Mouse (Mus musculus) stomach, postnatal 0 days (tissue): Measurements from ENCODE around the gene Naa60. TPM values are rescaled to one million over a fixed set of nuclear protein-coding genes. Genes with fewer than 3 reads are reported as not detected.

Source experiments
- ATAC-seq: fragments of 200-750 bp; cut with Nextera tagmentation; 2 replicates; pipeline ENCODE4 v1.8.0; 2017; ENCODE audit not compliant: low FRiP score, low TSS enrichment
- DNase-seq: peaks from one replicate; pipeline ENCODE4 v3.0.0-alpha.2; 2016; ENCODE audit warnings: low spot score
- H3K27ac ChIP-seq: fragments of 300-500 bp; sonication (generic); replicated peaks from 2 replicates; pipeline ENCODE4 v1.5.1; 2014; ENCODE audit warnings: mild to moderate bottlenecking, control low read depth
- H3K27me3 ChIP-seq: fragments of 300-500 bp; sonication (generic); 2 replicates; pipeline ENCODE4 v1.6.1; 2014; ENCODE audit warnings: low read length; ENCODE audit not compliant: control insufficient read depth, insufficient read depth
- H3K36me3 ChIP-seq: fragments of 300-500 bp; sonication (generic); 2 replicates; pipeline ENCODE4 v1.6.1; 2014; ENCODE audit warnings: low read length, mixed read lengths; ENCODE audit not compliant: control insufficient read depth, insufficient read depth
- H3K4me1 ChIP-seq: fragments of 300-500 bp; sonication (generic); replicated peaks from 2 replicates; pipeline ENCODE4 v1.6.1; 2014; ENCODE audit warnings: antibody characterized with exemption; ENCODE audit not compliant: control insufficient read depth, insufficient read depth
- H3K4me2 ChIP-seq: fragments of 300-500 bp; sonication (generic); replicated peaks from 2 replicates; pipeline ENCODE4 v1.6.1; 2014; ENCODE audit warnings: low read depth, mild to moderate bottlenecking, control low read depth, moderate library complexity
- H3K4me3 ChIP-seq: fragments of 300-500 bp; sonication (generic); 2 replicates; pipeline ENCODE4 v1.5.1; 2014; ENCODE audit warnings: low read depth, low read length, control low read depth
- H3K9ac ChIP-seq: fragments of 300-500 bp; sonication (generic); 2 replicates; pipeline ENCODE4 v1.6.1; 2014; ENCODE audit warnings: mild to moderate bottlenecking, low read length, control low read depth, mixed read lengths
- H3K9me3 ChIP-seq: fragments of 300-500 bp; sonication (generic); 2 replicates; pipeline ENCODE4 v1.6.1; 2016; ENCODE audit warnings: low read length; ENCODE audit not compliant: control insufficient read depth
- CTCF ChIP-seq: IDR thresholded peaks from 2 replicates; pipeline ENCODE4 v1.5.1; 2016; ENCODE audit warnings: antibody characterized with exemption, low read depth, mild to moderate bottlenecking, moderate library complexity
- EP300 ChIP-seq: optimal IDR thresholded peaks from 2 replicates; pipeline ENCODE3; 2016; ENCODE audit warnings: antibody characterized with exemption
- WGBS: fragments of 180-500 bp; shearing (Covaris S2); extraction: QIAGEN DNeasy Blood & Tissue Kit; methylation state at CpG from one replicate; pipeline ENCODE4 v1.1.7; 2014; 5-methylcytosine and 5-hydroxymethylcytosine counted together
- polyA plus RNA-seq: library from polyadenylated mRNA; unstranded; fragments of >200 nt; fragmentation: Nextera tagmentation; extraction: Ambion mirVana; gene quantifications from 2 replicates; pipeline ENCODE4 v1.2.1, GENCODE M21; 2015

Gene Naa60
- polyA plus RNA-seq, 1 experiment from 2014 or later, result 26.7 TPM

DNA sequence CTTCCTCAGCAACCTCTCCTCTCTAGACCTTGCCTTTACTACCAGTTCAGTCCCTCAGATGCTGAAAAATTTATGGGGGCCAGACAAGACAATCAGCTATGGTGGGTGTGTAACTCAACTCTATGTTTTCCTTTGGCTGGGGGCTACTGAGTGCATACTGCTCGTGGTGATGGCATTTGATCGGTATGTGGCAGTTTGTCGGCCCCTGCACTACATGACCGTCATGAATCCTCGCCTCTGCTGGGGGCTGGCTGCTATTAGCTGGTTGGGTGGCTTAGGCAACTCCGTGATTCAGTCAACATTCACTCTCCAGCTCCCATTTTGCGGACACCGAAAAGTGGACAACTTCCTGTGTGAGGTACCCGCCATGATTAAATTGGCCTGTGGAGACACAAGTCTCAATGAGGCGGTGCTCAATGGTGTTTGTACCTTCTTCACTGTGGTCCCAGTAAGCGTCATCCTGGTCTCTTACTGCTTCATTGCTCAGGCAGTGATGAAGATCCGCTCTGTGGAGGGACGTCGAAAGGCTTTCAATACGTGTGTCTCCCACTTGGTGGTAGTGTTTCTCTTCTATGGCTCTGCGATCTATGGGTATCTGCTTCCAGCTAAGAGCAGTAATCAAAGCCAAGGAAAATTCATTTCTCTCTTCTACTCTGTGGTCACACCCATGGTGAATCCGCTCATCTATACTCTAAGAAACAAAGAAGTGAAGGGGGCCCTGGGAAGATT is 32.9 kb upstream of the Naa60 start:
- Histone ChIP-seq H3K27ac (no peak overlapping the region), H3K9me3 (no peaks in the 10 kb centered on the region), H3K4me3 (no peak overlapping the region), H3K27me3 (no peaks in the 10 kb centered on the region), H3K4me1 (no peaks in the 10 kb centered on the region), H3K36me3 (no peaks in the 10 kb centered on the region), H3K4me2 (no peak overlapping the region), H3K9ac (no peak overlapping the region)
- ATAC-seq (peak; percentile 60), DNase-seq (no peak)
- TF ChIP-seq CTCF (peak; percentile 80), EP300 (no peak)
- 55% methylated on average over 17 of the region's 17 CpGs for WGBS

- Histone ChIP-seq H3K9ac (no peak overlapping the region), H3K4me2 (no peak overlapping the region), H3K9me3 (no peaks in the 10 kb centered on the region), H3K36me3 (no peaks in the 10 kb centered on the region), H3K27me3 (no peaks in the 10 kb centered on the region), H3K27ac (no peak overlapping the region), H3K4me3 (no peak overlapping the region), H3K4me1 (0 out of 2 replicates have a peak, but pooled peaks cover 3% of the 10 kb centered on the region)
- DNase-seq (no peak), ATAC-seq (no peak)
- WGBS, result 22% methylated on average over 4 of the region's 4 CpGs
- TF ChIP-seq CTCF (no peak), EP300 (no peak)
Observed at GRCm38 (mm10) chr16:3842989-3843388, 29.2 kb upstream of the Naa60 start.

GRCm38 (mm10) chr16:3843796-3844195 is 28.4 kb upstream of the Naa60 start:
- H3K4me1 ChIP-seq, result 0 out of 2 replicates have a peak, but pooled peaks cover 3% of the 10 kb centered on the region
- ATAC-seq (no peak), DNase-seq (no peak)
- no peaks in the 10 kb centered on the region for H3K36me3 ChIP-seq
- H3K9me3 ChIP-seq, result no peaks in the 10 kb centered on the region
- no peak overlapping the region for H3K9ac ChIP-seq
- 64% methylated on average over 1 of the region's 1 CpGs for WGBS
- TF ChIP-seq EP300 (no peak), CTCF (no peak)
- no peak overlapping the region for H3K4me3 ChIP-seq
- no peaks in the 10 kb centered on the region for H3K27me3 ChIP-seq
- no peak overlapping the region for H3K4me2 ChIP-seq
- H3K27ac ChIP-seq, result no peak overlapping the region

DNA sequence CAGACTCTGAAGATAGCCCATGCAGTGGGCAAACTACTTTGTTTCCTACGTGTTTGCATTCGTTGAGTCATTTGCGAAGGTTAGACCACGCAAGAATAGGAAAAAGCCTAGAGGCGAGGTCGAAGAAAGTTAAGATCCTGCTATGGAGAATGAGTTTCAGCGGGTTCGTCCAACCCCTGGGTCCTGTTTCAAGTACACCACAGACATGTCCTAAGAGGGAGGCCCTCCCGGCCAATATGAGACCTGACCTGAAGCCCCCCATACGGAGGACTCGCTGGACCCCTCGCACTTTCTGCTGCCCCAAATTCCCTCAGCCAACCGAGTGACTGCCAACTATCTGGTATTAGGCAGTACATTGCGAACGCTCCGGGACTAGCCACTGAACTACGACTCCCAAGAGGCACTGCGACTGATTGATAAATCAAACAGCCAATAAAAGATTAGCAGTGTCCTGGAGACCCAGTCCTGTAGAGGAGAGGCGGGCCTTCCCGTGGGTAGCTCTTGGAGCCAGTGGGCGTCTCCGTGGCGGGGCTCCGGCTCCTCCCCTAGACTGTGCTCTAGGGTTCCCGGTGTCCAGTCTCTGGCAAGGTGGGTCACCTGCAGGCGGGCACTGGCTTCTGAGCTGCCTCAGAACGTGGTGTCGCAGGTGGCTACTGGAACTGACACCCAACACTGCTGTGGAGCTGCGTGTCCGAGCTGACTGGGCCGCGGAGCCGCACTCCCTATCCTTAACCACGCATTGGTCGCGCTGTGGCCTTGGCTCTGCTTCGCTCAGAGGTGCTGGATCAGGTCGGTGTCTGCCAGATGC is 25.3 kb upstream of the Naa60 start, which contains the start of gene Zfp174:
TSS of gene Zfp174 (plus strand) at position 558 of the 808 bp plus-strand sequence.
- Histone ChIP-seq H3K4me2 (peak within 1 kb of the TSS; percentile 66), H3K36me3 (no peaks in the 10 kb centered on the region), H3K9ac (peak within 1 kb of the TSS; percentile 75), H3K27ac (peak within 1 kb of the TSS; percentile 45; the same call in 1 of the 2 replicates), H3K4me3 (peak within 1 kb of the TSS; percentile 71), H3K9me3 (no peaks in the 10 kb centered on the region), H3K27me3 (no peaks in the 10 kb centered on the region), H3K4me1 (0 out of 2 replicates have a peak, but pooled peaks cover 3% of the 10 kb centered on the region)
- DNase-seq, result peak; percentile 96
- peak; percentile 100 for ATAC-seq
- TF ChIP-seq EP300 (no peak), CTCF (peak; percentile 20)
- 3% methylated on average over 38 of the region's 38 CpGs for WGBS

DNA sequence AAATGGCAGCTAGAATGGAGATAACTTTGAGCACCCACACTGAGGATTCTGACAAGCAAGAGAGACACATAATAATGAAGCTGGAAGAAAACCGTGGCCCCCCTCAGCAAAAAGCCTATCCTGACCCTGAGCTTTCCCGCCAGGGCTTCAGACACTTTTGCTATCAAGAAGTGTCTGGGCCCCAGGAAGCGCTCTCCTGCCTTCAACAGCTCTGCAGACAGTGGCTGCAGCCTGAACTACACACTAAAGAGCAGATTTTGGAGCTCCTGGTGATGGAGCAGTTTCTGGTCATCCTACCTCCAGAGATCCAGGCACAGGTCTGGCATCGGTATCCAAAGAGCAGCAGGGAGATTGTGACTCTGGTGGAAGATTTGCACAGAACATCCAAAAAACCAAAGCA is 24.3 kb upstream of the Naa60 start:
- ATAC-seq, result no peak
- peak overlapping the region; percentile 71; the same call in 1 of the 2 replicates for H3K4me3 ChIP-seq
- no peak for DNase-seq

More for the DNA sequence above, 24.3 kb upstream of the Naa60 start:
- no peak for TF ChIP-seq CTCF
- no peak for TF ChIP-seq EP300
- 0 out of 2 replicates have a peak, but pooled peaks cover 3% of the 10 kb centered on the region for H3K4me1 ChIP-seq
- no peak overlapping the region for H3K9ac ChIP-seq
- no peak overlapping the region for H3K27ac ChIP-seq
- WGBS, result 73% methylated on average over 4 of the region's 4 CpGs
- H3K27me3 ChIP-seq, result no peaks in the 10 kb centered on the region
- H3K4me2 ChIP-seq, result peak overlapping the region; percentile 66
- H3K9me3 ChIP-seq, result no peaks in the 10 kb centered on the region
- H3K36me3 ChIP-seq, result no peaks in the 10 kb centered on the region
